Mouse (Mus musculus): ENCODE data around the gene Lhfp.

DNA sequence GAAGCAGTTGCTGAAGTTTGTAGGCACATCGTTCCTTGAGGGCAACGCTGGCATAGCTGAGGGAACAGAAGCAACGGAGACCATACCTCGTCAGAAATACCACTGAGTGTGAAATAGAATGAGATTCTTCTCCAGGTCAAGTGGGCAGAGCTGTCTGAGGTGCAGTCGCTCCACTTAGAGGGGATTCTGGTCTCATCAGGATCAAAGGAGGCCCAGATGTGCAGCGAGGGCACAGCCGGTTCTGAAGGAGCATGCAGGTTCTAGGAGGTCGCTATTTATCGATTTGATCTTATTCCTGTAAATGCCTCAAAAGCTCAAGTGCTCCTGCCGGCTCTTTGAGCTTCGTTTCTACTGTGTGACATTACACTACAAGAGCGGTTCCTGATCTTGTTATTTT, 61.4 kb downstream of the Lhfp start:
- TF ChIP-seq CTCF (IDR thresholded peaks at IDR 0.05; ENCODE audit: low read depth) (no peak), EP300 (IDR thresholded peaks at IDR 0.05; ENCODE audit: low read depth) (no peak)
